Mouse (Mus musculus) adrenal gland, postnatal 14 days (tissue): ENCODE results near the gene Mettl8. TPM values are rescaled to one million over a fixed set of nuclear protein-coding genes. Genes with fewer than 3 reads are reported as not detected.
A peak's percentile ranks its signal among the peaks of the same experiment; 100 is the strongest.

Experiments used
- DNase-seq: peaks from one replicate; pipeline ENCODE4 v3.0.0; 2021; ENCODE audit warnings: mixed read lengths
- long read RNA-seq, 2 experiments: library from polyadenylated mRNA; stranded (forward); transcript quantifications; one replicate each; pipeline ENCODE4 v2.0.0; 2021
- total RNA-seq: library from RNA; stranded (reverse); gene quantifications from 2 replicates; pipeline ENCODE4 v1.2.3, GENCODE M21; 2021

Mettl8 gene
- total RNA-seq: 11.6 and 13.0 TPM in 2 replicates
- long read RNA-seq, experiment 1, transcript Mettl8-204 (10 exons, 2,347 nt): major isoform, 28 of 38 reads
- long read RNA-seq, experiment 1, partial matches to known transcripts: 1 of 38 reads
- long read RNA-seq, experiment 1, other reads (novel, unspliced or antisense): 8 of 38 reads
- long read RNA-seq, experiment 2, transcript Mettl8-204 (10 exons, 2,347 nt): major isoform, 16 of 24 reads
- long read RNA-seq, experiment 2, partial matches to known transcripts: 0 of 24 reads
- long read RNA-seq, experiment 2, other reads (novel, unspliced or antisense): 8 of 24 reads

DNA sequence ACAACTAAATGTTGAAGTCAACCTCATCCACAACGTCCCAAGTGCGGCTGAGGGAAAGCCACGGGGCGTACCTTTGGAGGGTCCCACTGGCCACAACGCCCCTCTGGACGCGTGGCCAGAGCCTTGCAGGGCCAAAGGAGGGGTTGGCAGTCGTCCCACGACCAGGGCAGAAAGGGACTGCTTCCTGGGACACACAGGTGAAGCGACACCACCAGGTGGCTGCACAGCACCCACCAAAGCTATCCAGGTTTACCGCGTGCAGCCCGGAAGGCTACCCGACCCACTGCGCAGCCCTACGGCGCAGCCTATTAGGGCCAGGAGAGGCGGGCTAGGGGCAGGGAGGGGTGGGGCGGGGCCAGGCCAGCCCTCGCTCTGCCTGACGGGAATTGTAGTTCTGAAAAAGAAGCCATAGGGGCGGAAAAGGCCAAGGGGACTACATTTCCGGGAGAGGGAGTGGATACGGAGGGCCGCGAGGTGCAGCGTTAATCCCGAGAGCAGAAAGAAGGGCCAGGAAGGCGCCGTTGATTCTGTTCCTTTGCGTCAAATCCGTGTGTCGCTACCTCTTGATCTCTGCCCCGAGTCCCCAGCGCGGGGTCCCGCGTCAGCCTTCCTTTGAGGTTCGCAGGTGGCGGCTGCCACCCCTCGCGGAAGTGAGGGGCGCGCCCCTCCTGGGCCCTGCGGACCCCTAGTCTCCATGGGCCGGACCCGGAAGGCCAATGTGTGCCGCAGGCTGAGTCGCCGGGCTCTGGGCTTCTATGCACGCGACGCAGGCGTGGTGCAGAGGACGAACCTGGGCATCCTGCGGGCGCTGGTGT is at the start of gene Mettl8, which contains the start of gene Dcaf17:
Gene Mettl8 (minus strand): TSS at position 284 of the 815 bp plus-strand sequence.
Gene Dcaf17 (plus strand): TSS at position 29 of the 815 bp plus-strand sequence.
- DNase-seq: peak; percentile 96

DNA sequence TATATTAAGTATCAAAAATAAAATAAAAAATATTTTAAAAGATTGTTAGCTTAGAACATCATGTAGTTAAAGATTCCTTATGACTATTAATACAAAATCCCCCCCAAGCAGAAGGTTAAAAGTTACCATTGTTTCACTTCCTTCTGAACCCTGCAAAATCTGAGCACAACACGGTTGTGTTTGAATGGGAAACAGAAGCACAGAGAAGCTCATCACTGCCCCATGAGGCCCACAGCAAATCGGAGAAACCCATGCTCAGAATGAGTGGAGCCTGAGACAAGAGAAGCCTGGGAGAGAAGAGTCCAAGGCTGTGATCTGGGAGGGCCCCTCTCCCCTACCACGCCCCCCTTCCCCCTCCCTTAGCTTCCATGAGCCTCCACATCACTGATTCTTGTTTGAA is 49.3 kb upstream of the Mettl8 start:
- no peak for DNase-seq

DNA sequence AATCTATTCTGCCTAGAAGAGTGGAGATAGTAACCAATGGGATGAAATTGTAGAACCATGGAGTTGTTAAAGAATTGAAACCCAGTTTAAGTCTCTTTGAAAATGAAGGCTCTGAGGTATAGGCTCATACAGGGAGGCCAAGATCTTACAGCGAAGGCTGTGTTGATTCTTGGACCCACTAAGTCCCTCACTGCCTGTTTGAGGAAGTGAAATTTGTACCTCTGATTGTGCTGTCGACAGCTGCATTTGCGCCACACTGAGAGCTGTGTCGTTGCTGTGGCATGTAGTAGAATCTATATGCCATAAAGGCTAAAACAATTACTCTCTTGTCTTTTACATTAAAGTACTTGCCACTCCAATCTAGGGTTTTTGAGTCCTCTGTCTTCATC is 47.9 kb upstream of the Mettl8 start:
- no peak for DNase-seq

DNA sequence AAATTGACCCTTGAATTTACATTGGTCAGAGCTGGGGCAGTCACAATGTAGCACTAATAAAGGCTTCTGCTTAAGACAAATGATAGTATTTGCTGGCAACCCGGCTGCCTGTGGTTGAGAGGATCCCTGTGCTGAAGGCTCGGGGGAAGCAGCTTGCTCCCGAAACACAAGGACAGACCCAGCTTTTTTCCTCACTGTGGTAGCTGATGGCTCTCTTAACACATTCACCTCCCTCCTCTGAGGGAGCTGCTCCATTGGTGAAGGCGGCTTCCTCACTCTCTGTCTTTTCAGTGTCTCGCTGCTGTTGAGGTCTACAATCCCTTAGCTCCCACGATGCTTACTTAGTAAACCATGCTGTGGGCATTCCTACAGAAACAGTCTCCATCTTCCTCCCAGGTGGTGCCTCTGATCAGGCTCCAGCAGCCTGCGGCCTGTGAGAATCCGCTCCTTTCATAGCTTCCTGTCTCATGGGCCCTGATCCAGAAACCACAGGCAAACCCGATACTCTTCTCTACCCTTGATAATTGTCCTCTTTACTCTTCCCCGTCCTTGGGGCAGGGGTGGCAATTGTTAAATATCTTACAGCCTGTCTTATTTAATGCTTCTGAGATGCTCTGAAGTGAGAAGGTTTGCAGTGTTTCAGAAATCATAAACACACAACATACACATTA is 47.4 kb upstream of the Mettl8 start:
- DNase-seq: no peak

- no peak for DNase-seq
These were observed 40.8 kb upstream of the Mettl8 start for GRCm38 (mm10) chr2:71096170-71096569.

DNA sequence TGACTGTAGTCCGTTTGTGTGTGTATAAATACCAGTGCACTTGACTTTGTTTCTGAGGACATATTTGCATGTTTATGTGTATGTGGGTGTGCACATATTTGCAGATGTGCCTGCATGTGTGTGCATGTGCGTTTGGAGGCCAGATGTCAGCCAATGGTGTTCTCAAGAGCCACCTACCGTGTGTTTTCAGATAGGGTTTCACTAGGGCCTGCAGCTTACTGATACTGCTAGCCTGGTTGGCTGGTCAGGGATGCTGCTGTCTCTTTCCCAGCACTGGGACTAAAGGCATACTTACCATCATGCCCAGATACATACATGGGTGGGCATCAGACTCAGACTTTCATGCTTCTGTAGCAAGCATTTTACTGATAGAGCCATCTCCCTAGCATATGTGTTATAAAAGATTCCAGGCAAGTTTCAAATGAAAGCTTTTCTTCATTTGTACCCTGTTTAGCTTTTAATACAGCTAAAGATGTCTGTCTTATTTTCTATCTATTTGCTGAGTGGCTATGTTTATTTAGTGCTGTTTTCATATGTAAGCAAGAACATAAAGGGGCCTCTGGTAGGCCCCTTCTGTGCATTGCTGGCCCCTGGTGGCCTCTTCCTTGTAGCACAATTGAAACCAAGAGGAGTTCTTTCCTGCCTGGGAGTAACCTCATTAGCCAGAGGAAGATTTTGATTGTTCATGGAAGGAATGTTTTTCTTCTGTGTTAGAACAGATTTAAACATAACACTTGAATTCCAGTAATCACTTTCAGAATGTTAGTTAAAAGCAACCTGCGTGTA is 35.5 kb upstream of the Mettl8 start:
- no peak for DNase-seq

GRCm38 (mm10) chr2:71089766-71090165 is 34.4 kb upstream of the Mettl8 start:
- no peak for DNase-seq

DNA sequence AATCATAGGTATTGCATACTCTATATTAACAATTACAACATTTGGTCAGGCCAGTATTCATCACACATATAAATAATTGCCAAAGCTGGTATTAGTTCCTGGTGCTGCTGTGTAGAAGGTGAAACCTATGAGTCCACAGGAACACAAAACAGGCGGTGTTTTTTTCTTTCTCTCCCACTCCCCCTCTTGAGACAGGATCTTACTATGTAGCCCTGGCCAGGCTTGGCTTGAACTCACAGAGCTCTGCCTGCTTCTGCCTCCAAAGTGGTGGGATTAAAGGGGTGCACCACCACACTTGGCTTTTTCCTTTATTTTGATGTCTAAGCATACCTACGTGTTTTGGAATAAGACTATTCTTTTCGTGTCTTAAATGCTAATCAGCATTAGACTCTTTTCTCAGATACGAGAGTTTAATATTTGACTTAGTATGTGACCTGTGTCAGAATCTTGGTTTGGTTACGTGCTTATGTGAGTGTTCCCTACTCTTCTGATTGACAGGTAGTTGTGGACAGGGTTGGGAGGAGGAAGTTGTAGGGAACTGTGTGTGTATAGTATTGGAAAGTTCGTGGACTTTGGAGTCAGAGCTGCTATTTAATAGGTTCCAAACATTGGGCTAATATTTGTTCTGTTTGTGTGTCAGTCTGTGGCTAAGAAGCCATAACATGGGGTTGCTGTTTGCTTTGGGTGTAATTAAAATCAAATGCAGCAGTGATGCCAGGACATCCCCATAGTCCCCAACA is 28.2 kb upstream of the Mettl8 start:
- DNase-seq: no peak

DNA sequence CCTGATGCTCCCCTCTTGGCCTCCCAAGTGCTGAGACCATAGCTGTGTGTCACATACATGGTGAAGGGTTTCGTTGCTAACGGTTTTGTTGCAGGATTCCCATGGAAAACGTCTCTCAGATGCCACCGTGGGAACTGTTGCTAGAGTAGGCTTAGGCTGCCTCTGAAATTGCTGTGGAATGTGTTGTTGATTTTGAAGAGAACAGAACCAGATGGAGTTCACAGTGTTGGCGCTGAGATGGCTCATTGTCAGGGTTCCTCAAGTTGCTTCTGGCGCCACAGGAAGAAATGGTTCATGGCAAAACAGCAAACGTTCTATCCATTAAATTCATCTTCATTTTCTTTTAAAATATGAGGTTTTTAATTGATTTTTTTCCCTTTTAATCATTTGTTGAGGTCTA is 27.0 kb upstream of the Mettl8 start:
- DNase-seq: no peak

- no peak for DNase-seq
These were observed 18.4 kb upstream of the Mettl8 start for GRCm38 (mm10) chr2:71073828-71074227.

GRCm38 (mm10) chr2:71073330-71073729 is 17.9 kb upstream of the Mettl8 start:
- no peak for DNase-seq

DNA sequence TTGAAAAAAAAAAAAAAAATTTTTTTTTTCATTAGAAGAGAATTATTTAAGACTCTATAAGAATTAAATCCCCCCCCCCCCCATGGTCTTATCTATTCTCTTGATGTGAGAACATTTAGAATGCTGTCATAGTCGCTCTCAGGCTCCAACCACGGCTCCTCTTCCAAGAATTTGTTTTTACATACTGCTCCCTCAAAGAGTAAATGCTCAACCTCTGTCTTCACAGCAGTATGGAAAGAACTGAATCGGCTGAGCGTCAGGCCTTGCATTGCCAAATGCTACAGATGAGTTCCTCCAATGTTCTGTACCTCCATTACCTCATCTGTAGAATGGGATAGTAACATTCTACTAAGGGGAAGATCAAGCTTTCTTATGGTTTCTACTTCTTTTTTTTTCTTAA is 16.2 kb upstream of the Mettl8 start:
- no peak for DNase-seq

DNA sequence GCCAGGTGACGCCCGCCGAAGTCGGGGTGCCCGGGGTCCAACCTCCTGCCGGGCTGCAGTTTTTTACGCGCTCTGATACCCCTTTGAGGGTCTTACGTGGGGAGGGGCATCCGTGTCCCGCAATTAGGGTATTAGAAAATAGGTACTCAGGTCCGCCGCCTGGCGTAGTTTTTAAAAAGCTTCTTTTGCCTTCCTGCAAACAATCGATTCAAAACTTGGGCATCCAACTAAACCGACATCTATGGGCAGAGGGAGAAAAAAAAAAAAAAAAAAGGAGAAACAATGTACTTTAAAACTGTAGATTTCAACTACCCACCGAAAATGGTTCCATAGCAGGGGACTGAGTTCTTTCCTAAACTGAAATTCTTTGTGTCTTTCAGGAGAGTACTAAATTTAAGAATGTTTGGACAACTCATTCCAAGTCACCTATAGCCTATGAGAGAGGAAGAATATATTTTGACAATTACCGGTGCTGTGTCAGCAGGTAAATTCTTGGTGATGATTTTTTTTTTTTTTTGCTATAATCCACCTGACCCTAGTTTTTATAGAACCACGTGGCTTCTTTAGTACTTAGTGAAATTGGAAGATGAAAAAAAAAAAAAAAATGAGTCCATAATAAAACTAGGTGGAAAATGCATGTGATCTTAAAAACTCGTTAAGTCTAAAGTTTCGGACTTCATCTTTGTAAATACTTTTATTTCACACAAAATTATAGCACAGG is 892 bp upstream of the Mettl8 start:
- no peak for DNase-seq

- DNase-seq: no peak
These were observed 667 bp downstream of the Mettl8 start for GRCm38 (mm10) chr2:71054716-71055115.

DNA sequence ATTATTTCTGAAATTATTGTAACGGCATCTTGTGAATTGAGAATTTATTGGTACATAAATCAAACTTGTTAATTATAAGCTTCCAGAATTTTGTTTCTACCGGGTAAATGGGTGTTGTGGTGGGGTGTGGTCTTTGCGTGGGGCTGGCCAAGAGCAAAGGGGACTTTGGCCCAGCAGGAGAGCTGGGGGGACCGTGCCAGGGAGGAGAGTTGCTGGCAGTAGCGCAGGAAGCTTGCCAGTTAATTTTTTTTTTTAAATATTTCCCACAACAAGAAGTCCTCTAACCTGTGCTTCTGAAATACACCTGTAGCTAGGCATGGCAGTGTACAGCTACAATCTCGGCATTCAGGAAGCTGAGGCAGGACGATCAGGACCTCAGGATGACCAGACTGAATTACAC is 4.9 kb downstream of the Mettl8 start:
- no peak for DNase-seq

GRCm38 (mm10) chr2:71048896-71049295 is 6.5 kb downstream of the Mettl8 start:
- no peak for DNase-seq

DNA sequence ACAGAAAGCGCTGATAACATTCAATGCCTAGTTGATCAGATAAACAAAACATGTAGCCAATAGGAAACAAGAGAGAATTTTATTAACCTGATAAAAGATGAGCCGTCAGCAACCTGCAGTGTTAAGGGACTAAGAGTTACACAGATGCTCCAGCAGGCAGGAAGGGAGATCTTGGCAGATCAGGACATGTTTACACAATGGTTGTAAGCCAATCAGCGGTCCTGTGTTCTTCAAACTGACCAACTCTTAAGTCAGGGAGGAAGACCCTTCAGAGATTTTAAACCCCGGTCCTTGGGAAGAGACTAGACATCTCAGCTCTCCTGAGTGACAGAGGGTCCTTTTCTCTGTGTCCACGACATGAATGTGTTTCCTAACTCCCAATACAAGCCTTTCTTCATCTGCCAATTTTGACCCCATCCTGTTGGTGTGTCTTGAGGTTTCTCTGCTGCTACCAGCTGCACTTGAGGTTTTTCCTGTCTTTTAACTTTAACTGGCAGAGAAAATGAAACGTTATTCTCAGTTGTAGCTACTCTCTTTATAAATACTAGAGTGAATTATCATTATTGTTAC is 8.5 kb downstream of the Mettl8 start:
- DNase-seq: no peak

DNA sequence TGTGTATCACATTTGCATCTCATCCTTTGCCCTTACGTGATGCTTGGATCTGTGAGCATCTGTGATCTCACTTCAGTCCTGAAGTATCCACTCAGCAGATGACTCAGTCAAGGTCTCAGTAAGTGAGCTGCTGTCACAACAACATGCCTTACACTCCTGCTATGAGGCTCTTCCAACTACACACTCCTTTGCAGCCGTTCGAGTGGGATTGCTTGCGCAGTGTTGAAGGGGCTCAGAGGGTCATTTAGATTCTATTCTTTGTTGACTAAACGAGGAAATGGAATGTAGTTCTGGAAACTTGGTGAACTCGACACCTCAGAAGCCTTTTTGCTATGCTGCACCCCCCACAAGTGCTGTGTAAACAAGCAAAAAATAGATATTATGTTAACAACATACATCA is 9.2 kb downstream of the Mettl8 start:
- DNase-seq: no peak

GRCm38 (mm10) chr2:71039522-71040121 is 15.8 kb downstream of the Mettl8 start:
- peak; percentile 89 for DNase-seq

- DNase-seq: no peak
These were observed 17.9 kb downstream of the Mettl8 start for GRCm38 (mm10) chr2:71037447-71037846.
